23 mouse cellular contexts compared by ENCODE assay signal in genomic region chr12:29243087-29243486, GRCm38 (mm10).
DNase-seq lines count a peak whose midpoint lies in the region; ATAC-seq and TF ChIP-seq lines count a peak whose summit lies in the region.
"Had no signal": no experiment of that assay in that cellular context is flagged by ENCODE, and none has a peak within 500 bp of the region (broad histone marks: within the 10 kb centered on the region; RNA-seq: fewer than 3 reads in every experiment).

No protein-coding gene starts in this region.

- ATAC-seq in hindbrain, embryonic 13.5 days (ENCODE audit: low FRiP score): no peak
- ATAC-seq in hindbrain, postnatal 0 days: no peak
- peak; percentile 32; the same call in 1 of the 2 replicates for ATAC-seq in neural tube, embryonic 13.5 days (ENCODE audit: low read depth)
- ATAC-seq: CD4-positive, CD25-positive, alpha-beta regulatory T cell, adult 4 months; forebrain, embryonic 13.5 days; forebrain, embryonic 16.5 days had no signal

- no peak overlapping the region for H3K9ac ChIP-seq in hindbrain, embryonic 13.5 days
- no peak overlapping the region for H3K9ac ChIP-seq in hindbrain, postnatal 0 days (replicated peaks; ENCODE audit: low read length)
- no peak overlapping the region for H3K9ac ChIP-seq in neural tube, embryonic 13.5 days
- H3K9ac ChIP-seq: embryonic facial prominence, embryonic 12.5 days; forebrain, embryonic 13.5 days; heart, embryonic 13.5 days had no signal

- no peak overlapping the region for H3K4me2 ChIP-seq in hindbrain, embryonic 13.5 days
- H3K4me2 ChIP-seq in hindbrain, postnatal 0 days (ENCODE audit: low read depth, low read length): no peak overlapping the region
- H3K4me2 ChIP-seq in neural tube, embryonic 13.5 days: no peak overlapping the region
- H3K4me2 ChIP-seq: embryonic facial prominence, embryonic 12.5 days; forebrain, embryonic 13.5 days; heart, embryonic 13.5 days had no signal

- no peaks in the 10 kb centered on the region for H3K9me3 ChIP-seq in hindbrain, embryonic 13.5 days
- H3K9me3 ChIP-seq in hindbrain, postnatal 0 days (ENCODE audit: low read length): no peaks in the 10 kb centered on the region
- H3K9me3 ChIP-seq in neural tube, embryonic 13.5 days: no peaks in the 10 kb centered on the region
- H3K9me3 ChIP-seq: embryonic facial prominence, embryonic 12.5 days; forebrain, embryonic 10.5 days; forebrain, embryonic 13.5 days; heart, embryonic 10.5 days; heart, embryonic 13.5 days had no signal

- H3K4me1 ChIP-seq in hindbrain, embryonic 13.5 days (replicated peaks): peaks cover 71% of the 10 kb centered on the region
- peaks cover 23% of the 10 kb centered on the region for H3K4me1 ChIP-seq in hindbrain, postnatal 0 days (ENCODE audit: insufficient read depth, low read length)
- H3K4me1 ChIP-seq in neural tube, embryonic 13.5 days (replicated peaks): peaks cover 77% of the 10 kb centered on the region

- H3K27ac ChIP-seq in hindbrain, embryonic 13.5 days: peak overlapping the region; percentile 52; the same call in 1 of the 2 replicates
- H3K27ac ChIP-seq in hindbrain, postnatal 0 days: no peak overlapping the region
- peak overlapping the region; percentile 67 for H3K27ac ChIP-seq in neural tube, embryonic 13.5 days (replicated peaks)
- H3K27ac ChIP-seq: embryonic facial prominence, embryonic 12.5 days; forebrain, embryonic 10.5 days; forebrain, embryonic 13.5 days; heart, adult 2 months; heart, embryonic 10.5 days; heart, embryonic 13.5 days had no signal

- no peak for TF ChIP-seq CTCF in hindbrain, postnatal 0 days (IDR thresholded peaks at IDR 0.05; ENCODE audit: low read depth)

- WGBS in hindbrain, embryonic 13.5 days: 50% methylated on average over 5 of the region's 5 CpGs
- 68% methylated on average over 5 of the region's 5 CpGs for WGBS in hindbrain, postnatal 0 days
- 32% methylated on average over 5 of the region's 5 CpGs for WGBS in neural tube, embryonic 13.5 days

- no peak overlapping the region for H3K4me3 ChIP-seq in hindbrain, embryonic 13.5 days
- no peak overlapping the region for H3K4me3 ChIP-seq in hindbrain, postnatal 0 days (ENCODE audit: low read length)
- H3K4me3 ChIP-seq in neural tube, embryonic 13.5 days: no peak overlapping the region
- H3K4me3 ChIP-seq: embryonic facial prominence, embryonic 12.5 days; forebrain, embryonic 10.5 days; forebrain, embryonic 13.5 days; heart, adult 2 months; heart, embryonic 10.5 days; heart, embryonic 13.5 days had no signal

- no peaks in the 10 kb centered on the region for H3K27me3 ChIP-seq in hindbrain, embryonic 13.5 days
- H3K27me3 ChIP-seq in hindbrain, postnatal 0 days (ENCODE audit: insufficient read depth, low read length): no peaks in the 10 kb centered on the region
- H3K27me3 ChIP-seq in neural tube, embryonic 13.5 days: no peaks in the 10 kb centered on the region
- H3K27me3 ChIP-seq: embryonic facial prominence, embryonic 12.5 days; forebrain, embryonic 13.5 days; heart, embryonic 13.5 days had no signal

- no peaks in the 10 kb centered on the region for H3K36me3 ChIP-seq in hindbrain, embryonic 13.5 days
- no peaks in the 10 kb centered on the region for H3K36me3 ChIP-seq in hindbrain, postnatal 0 days (ENCODE audit: insufficient read depth, low read length)
- no peaks in the 10 kb centered on the region for H3K36me3 ChIP-seq in neural tube, embryonic 13.5 days
- H3K36me3 ChIP-seq: embryonic facial prominence, embryonic 12.5 days; forebrain, embryonic 10.5 days; heart, embryonic 10.5 days; heart, embryonic 13.5 days had no signal

- no peak for DNase-seq in hindbrain, postnatal 0 days (ENCODE audit: low spot score)
- DNase-seq in mesoderm, embryonic 11.5 days (ENCODE audit: low read depth, low spot score): peak; percentile 30
- no peak for DNase-seq in urinary bladder, adult 2 months (ENCODE audit: low spot score)
- DNase-seq in cerebellum, postnatal 36 days: no peak
- DNase-seq: adrenal gland, adult 2 months; adrenal gland, postnatal 14 days; cerebellum, adult 11-12 months; cerebellum, adult 8-10 months; cerebellum, postnatal 10 days; gastrocnemius, postnatal 10 days; gastrocnemius, postnatal 36 days; heart, adult 2 months; heart, postnatal 14 days; heart, postnatal 4 days had no signal
